Mouse (Mus musculus) E14TG2a.4 (cell line): ENCODE measurements at regions not wholly inside any gene's neighbourhood (a gene's known extent, or its start where the extent isn't known, plus 50 kb on each side); places are given as distances from the start of the nearest gene placed in this dataset.

Experiments used
- CTCF ChIP-seq: conservative IDR thresholded peaks from 2 replicates; pipeline ENCODE4 v1.5.1; 2014; ENCODE audit warnings: low read length
- NANOG ChIP-seq: IDR thresholded peaks from 2 replicates; pipeline ENCODE4 v1.6.1; 2014; ENCODE audit warnings: borderline replicate concordance, low read length, mixed read lengths

DNA sequence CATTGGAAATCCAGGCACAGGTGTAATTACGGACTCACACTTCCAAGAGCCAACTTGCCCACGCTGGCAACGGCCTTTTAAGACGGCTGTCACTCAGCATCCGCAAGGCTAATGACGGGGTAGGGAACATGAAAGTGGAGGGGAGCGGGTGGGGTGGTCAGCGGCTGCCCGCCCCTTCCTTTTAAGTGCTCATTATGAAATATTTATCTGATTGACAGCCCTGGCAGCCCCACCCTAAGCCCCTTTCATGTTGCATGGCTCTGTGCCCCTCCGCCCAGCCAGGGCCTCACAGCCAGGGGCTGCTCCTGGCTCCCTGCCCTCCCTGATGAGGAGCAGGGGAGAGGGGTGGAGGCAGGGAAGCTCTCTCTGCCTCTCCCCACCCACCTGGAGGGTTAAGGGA, 150.9 kb downstream of the Bmp7 start:
- TF ChIP-seq CTCF (no peak), NANOG (no peak)
